Mouse (Mus musculus): ENCODE results near the gene Lysmd3.
"Not testable (repeated sequence)": the region's sequence is repeated elsewhere in the genome, so short reads cannot be mapped to it uniquely, and the experiment has no call there.

DNA sequence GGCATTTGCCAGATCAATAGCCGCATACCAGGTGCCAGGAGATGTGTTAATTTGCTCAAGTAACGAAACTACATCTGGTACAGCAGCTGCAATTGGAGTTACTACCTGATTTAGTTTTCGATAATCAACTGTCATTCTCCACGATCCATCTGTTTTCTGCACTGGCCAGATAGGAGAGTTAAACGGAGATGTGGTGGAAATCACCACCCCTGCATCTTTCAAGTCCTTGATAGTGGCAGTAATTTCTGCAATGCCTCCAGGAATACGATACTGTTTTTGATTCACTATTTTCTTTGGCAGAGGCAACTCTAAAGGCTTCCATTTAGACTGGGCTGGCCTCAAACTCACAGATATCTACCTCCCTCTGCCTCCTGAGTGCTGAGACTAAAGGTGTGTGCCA is 7.1 kb upstream of the Lysmd3 start:
- not testable (repeated sequence) for TF ChIP-seq POLR2A (IDR thresholded peaks at IDR 0.05; ENCODE audit: low read depth, low read length); CTCF (IDR thresholded peaks at IDR 0.05; ENCODE audit: extremely low read depth, insufficient read depth, insufficient read length, insufficient replicate concordance)

Measured in spleen, adult 2 months (tissue).